Mouse (Mus musculus): ENCODE data around the gene Trappc2l.

DNA sequence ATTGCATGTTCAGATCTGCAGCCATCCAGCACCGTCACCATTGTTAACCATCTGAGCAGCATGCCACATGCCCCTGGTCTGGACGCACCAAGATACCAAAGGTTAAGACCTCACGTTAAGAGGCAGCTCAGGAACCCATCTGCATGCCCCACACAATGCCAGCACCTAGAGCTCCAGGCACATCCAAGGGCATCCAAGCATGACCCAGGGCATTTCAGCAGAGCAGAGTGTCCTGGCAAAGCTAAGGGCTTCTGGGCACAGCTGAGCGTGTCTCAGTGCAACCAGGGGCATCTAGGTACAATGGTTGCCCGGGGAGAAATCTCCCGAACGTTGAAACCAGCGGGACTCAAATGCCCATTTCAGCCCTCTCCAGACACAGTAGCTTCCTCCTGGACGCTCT lies 10.8 kb upstream of the Trappc2l start:
- no peak for TF ChIP-seq CTCF (IDR thresholded peaks at IDR 0.05; ENCODE audit: low read depth, low read length)
- TF ChIP-seq POLR2A (IDR thresholded peaks at IDR 0.05; ENCODE audit: borderline replicate concordance, low read depth, low read length): no peak
